Mouse (Mus musculus) limb, embryonic 10.5 days (tissue): Measurements from ENCODE around the gene Pla2g1b. TPM values are rescaled to one million over a fixed set of nuclear protein-coding genes. Genes with fewer than 3 reads are reported as not detected.

Experiments used
- DNase-seq: peaks from one replicate; pipeline ENCODE4 v3.0.0-alpha.2; 2017; ENCODE audit warnings: low spot score
- H3K27ac ChIP-seq: fragments of 300-500 bp; sonication (generic); 2 replicates; pipeline ENCODE4 v1.5.1; 2016; ENCODE audit warnings: mild to moderate bottlenecking
- H3K27me3 ChIP-seq: fragments of 300-500 bp; sonication (generic); 2 replicates; pipeline ENCODE4 v1.6.1; 2016; ENCODE audit warnings: low read depth, mild to moderate bottlenecking; ENCODE audit not compliant: poor library complexity, severe bottlenecking
- H3K36me3 ChIP-seq: fragments of 300-500 bp; sonication (generic); 2 replicates; pipeline ENCODE4 v1.6.1; 2016; ENCODE audit warnings: mild to moderate bottlenecking, moderate library complexity
- H3K4me1 ChIP-seq: fragments of 300-500 bp; sonication (generic); 2 replicates; pipeline ENCODE4 v1.6.1; 2016
- H3K4me3 ChIP-seq: fragments of 300-500 bp; sonication (generic); 2 replicates; pipeline ENCODE4 v1.5.1; 2016; ENCODE audit warnings: mild to moderate bottlenecking, moderate library complexity
- H3K9me3 ChIP-seq: fragments of 300-500 bp; sonication (generic); replicated peaks from 2 replicates; pipeline ENCODE4 v1.6.1; 2016; ENCODE audit warnings: mild to moderate bottlenecking
- WGBS: fragments of 180-500 bp; shearing (Covaris S2); methylation state at CpG from one replicate; pipeline ENCODE4 v1.1.7; 2016; 5-methylcytosine and 5-hydroxymethylcytosine counted together
- polyA plus RNA-seq: library from polyadenylated mRNA; unstranded; fragments of >200 nt; fragmentation: Nextera tagmentation; extraction: Ambion mirVana; gene quantifications from 2 replicates; pipeline ENCODE4 v1.2.1, GENCODE M21; 2016

The Pla2g1b gene
- polyA plus RNA-seq, 1 experiment from 2014 or later: not detected

- Histone ChIP-seq H3K36me3 (peaks cover 6% of the 10 kb centered on the region), H3K9me3 (no peaks in the 10 kb centered on the region), H3K27me3 (no peaks in the 10 kb centered on the region), H3K27ac (peak overlapping the region; percentile 92; the same call in 1 of the 2 replicates), H3K4me3 (peak overlapping the region; percentile 95), H3K4me1 (peaks cover 48% of the 10 kb centered on the region)
- DNase-seq: no peak
- WGBS: 37% methylated on average over 12 of the region's 12 CpGs
These were observed 41.4 kb downstream of the Pla2g1b start for GRCm38 (mm10) chr5:115507267-115507980.

GRCm38 (mm10) chr5:115507981-115508858, 42.2 kb downstream of the Pla2g1b start:
- H3K9me3 ChIP-seq: no peaks in the 10 kb centered on the region
- DNase-seq: no peak
- H3K36me3 ChIP-seq: peaks cover 14% of the 10 kb centered on the region
- peak overlapping the region; percentile 95 for H3K4me3 ChIP-seq
- peak overlapping the region; percentile 92; the same call in 1 of the 2 replicates for H3K27ac ChIP-seq
- H3K4me1 ChIP-seq: peaks cover 48% of the 10 kb centered on the region
- 63% methylated on average over 18 of the region's 18 CpGs for WGBS
- H3K27me3 ChIP-seq: no peaks in the 10 kb centered on the region

GRCm38 (mm10) chr5:115508859-115509147, 42.7 kb downstream of the Pla2g1b start:
- peak overlapping the region; percentile 92; the same call in 1 of the 2 replicates for H3K27ac ChIP-seq
- DNase-seq: no peak

GRCm38 (mm10) chr5:115509321-115509761, 43.3 kb downstream of the Pla2g1b start:
- DNase-seq: no peak
- H3K27me3 ChIP-seq: no peaks in the 10 kb centered on the region
- peaks cover 57% of the 10 kb centered on the region for H3K4me1 ChIP-seq
- WGBS: 66% methylated on average over 15 of the region's 15 CpGs
- H3K9me3 ChIP-seq: no peaks in the 10 kb centered on the region
- H3K4me3 ChIP-seq: peak overlapping the region; percentile 95; the same call in 1 of the 2 replicates
- H3K36me3 ChIP-seq: peaks cover 22% of the 10 kb centered on the region
- H3K27ac ChIP-seq: peak overlapping the region; percentile 71

More at GRCm38 (mm10) chr5:115508859-115509147, 42.7 kb downstream of the Pla2g1b start:
- Histone ChIP-seq H3K36me3 (peaks cover 20% of the 10 kb centered on the region), H3K4me3 (peak overlapping the region; percentile 95), H3K27me3 (no peaks in the 10 kb centered on the region), H3K4me1 (peaks cover 52% of the 10 kb centered on the region), H3K9me3 (no peaks in the 10 kb centered on the region)
- WGBS: 49% methylated on average over 10 of the region's 10 CpGs

GRCm38 (mm10) chr5:115509790-115510689, 44.0 kb downstream of the Pla2g1b start:
- Histone ChIP-seq H3K4me1 (peaks cover 64% of the 10 kb centered on the region), H3K9me3 (no peaks in the 10 kb centered on the region), H3K4me3 (0 out of 2 replicates have a peak overlapping the region, but pooled peaks have one; percentile 95), H3K27ac (peak overlapping the region; percentile 71), H3K27me3 (no peaks in the 10 kb centered on the region), H3K36me3 (peaks cover 22% of the 10 kb centered on the region)
- DNase-seq: no peak
- WGBS: 79% methylated on average over 15 of the region's 15 CpGs

GRCm38 (mm10) chr5:115512375-115512774, 46.3 kb downstream of the Pla2g1b start:
- Histone ChIP-seq H3K27ac (no peak overlapping the region), H3K4me1 (peaks cover 60% of the 10 kb centered on the region)

GRCm38 (mm10) chr5:115513246-115513645, 47.2 kb downstream of the Pla2g1b start:
- DNase-seq: no peak
- Histone ChIP-seq H3K27me3 (no peaks in the 10 kb centered on the region), H3K36me3 (peaks cover 47% of the 10 kb centered on the region), H3K4me3 (no peak overlapping the region), H3K9me3 (no peaks in the 10 kb centered on the region), H3K27ac (no peak overlapping the region), H3K4me1 (peaks cover 51% of the 10 kb centered on the region)
- 95% methylated on average over 14 of the region's 14 CpGs for WGBS

More at GRCm38 (mm10) chr5:115512375-115512774, 46.3 kb downstream of the Pla2g1b start:
- Histone ChIP-seq H3K36me3 (peaks cover 41% of the 10 kb centered on the region), H3K4me3 (no peak overlapping the region), H3K27me3 (no peaks in the 10 kb centered on the region), H3K9me3 (no peaks in the 10 kb centered on the region)
- DNase-seq: no peak
- 94% methylated on average over 7 of the region's 7 CpGs for WGBS

- WGBS: 96% methylated on average over 16 of the region's 16 CpGs
These were observed 47.7 kb downstream of the Pla2g1b start for GRCm38 (mm10) chr5:115513721-115514120.

GRCm38 (mm10) chr5:115514346-115514745, 48.3 kb downstream of the Pla2g1b start:
- Histone ChIP-seq H3K4me3 (no peak overlapping the region), H3K27ac (peak overlapping the region; percentile 85), H3K9me3 (no peaks in the 10 kb centered on the region), H3K36me3 (peaks cover 54% of the 10 kb centered on the region), H3K4me1 (peaks cover 40% of the 10 kb centered on the region), H3K27me3 (no peaks in the 10 kb centered on the region)
- DNase-seq: no peak
- WGBS: 80% methylated on average over 6 of the region's 6 CpGs

More at GRCm38 (mm10) chr5:115513721-115514120, 47.7 kb downstream of the Pla2g1b start:
- no peaks in the 10 kb centered on the region for H3K27me3 ChIP-seq
- peaks cover 47% of the 10 kb centered on the region for H3K4me1 ChIP-seq
- no peaks in the 10 kb centered on the region for H3K9me3 ChIP-seq
- H3K4me3 ChIP-seq: no peak overlapping the region
- DNase-seq: no peak
- peak overlapping the region; percentile 85; the same call in 1 of the 2 replicates for H3K27ac ChIP-seq
- peaks cover 49% of the 10 kb centered on the region for H3K36me3 ChIP-seq

- WGBS: 60% methylated on average over 20 of the region's 20 CpGs
- no peaks in the 10 kb centered on the region for H3K27me3 ChIP-seq
- H3K27ac ChIP-seq: peak overlapping the region; percentile 85
- peak overlapping the region; percentile 25 for H3K4me3 ChIP-seq
- peaks cover 35% of the 10 kb centered on the region for H3K4me1 ChIP-seq
- no peak for DNase-seq
- H3K36me3 ChIP-seq: peaks cover 55% of the 10 kb centered on the region
- H3K9me3 ChIP-seq: no peaks in the 10 kb centered on the region
These were observed 49.0 kb downstream of the Pla2g1b start for GRCm38 (mm10) chr5:115514896-115515587.

GRCm38 (mm10) chr5:115516081-115516907, 50.2 kb downstream of the Pla2g1b start:
- 88% methylated on average over 32 of the region's 32 CpGs for WGBS
- no peaks in the 10 kb centered on the region for H3K9me3 ChIP-seq
- peaks cover 57% of the 10 kb centered on the region for H3K36me3 ChIP-seq
- H3K4me1 ChIP-seq: peaks cover 43% of the 10 kb centered on the region
- no peak overlapping the region for H3K4me3 ChIP-seq
- no peaks in the 10 kb centered on the region for H3K27me3 ChIP-seq
- DNase-seq: no peak
- H3K27ac ChIP-seq: peak overlapping the region; percentile 54
